ENCODE assay signal across 8 mouse cellular contexts in the genomic region with DNA sequence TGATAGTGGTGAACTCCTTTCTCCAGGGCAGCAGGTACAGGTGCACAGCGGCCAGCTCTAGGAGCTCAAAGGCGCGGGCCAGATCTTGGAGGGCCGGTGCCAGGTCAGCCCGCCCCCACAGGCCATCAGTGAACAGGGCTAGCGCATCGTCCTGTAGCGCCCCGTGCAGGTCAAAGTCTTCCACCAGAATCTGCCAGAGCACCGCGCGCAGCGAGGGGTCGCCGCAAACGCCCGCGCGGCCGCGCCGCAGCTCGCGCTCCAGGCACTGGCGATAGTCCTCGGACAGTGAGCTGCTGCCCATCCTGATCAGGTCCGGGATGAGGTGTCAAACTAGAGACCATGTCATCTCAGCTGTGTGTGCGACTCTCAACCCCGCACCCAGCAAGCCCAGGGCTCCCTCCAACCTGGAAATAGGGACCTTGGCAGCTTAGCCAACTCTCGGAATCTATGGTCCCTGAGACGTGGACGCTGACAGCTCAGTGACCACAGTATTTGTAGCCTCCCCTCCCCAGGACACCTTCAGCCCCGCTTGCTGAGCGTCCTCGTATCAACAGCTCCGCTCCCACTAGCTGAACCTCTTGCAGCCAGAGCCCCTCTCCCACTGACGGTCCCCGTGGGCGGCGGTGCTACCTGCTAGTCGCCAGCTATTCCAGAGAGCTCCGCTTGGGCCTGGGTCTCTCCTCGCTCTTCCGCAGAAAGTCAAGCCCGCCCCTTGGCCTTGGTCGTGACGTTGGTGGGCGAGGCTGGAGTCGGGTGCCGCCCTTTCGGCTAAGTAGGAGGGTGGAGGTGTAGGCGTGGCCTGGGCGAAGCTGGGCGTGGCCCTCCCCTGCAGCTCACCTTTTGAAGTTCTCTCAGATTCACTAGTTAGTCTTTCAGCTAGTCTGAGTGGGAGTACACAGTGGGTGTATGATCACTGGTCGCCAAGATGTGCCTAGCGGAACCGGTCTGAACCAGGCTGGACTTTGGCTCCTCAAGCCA. TPM values are rescaled to one million over a fixed set of nuclear protein-coding genes. Genes with fewer than 3 reads are reported as not detected.
A peak's percentile ranks its signal among the peaks of the same experiment; 100 is the strongest.
DNase-seq lines count a peak whose midpoint lies in the region; ATAC-seq and TF ChIP-seq lines count a peak whose summit lies in the region.

Spata2l (minus strand) TSS at position 714 of the 978 bp plus-strand sequence.

- peaks cover 0 to 9% of the 10 kb centered on the region in 2 experiments; a peak in 1 of 4 replicates for H3K4me1 ChIP-seq in MEL (ENCODE audit: control insufficient read depth in 1 of 2, insufficient read depth in 2 of 2, low read length in 2 of 2)
- H3K4me1 ChIP-seq in forebrain, embryonic 16.5 days (replicated peaks; ENCODE audit: control insufficient read depth, insufficient read depth, low read length), result peaks cover 17% of the 10 kb centered on the region
- peaks cover 7% of the 10 kb centered on the region; the same call in 1 of the 2 replicates for H3K4me1 ChIP-seq in lung, adult 2 months (ENCODE audit: control insufficient read depth, insufficient read depth, low read length)
- peaks cover 30% of the 10 kb centered on the region for H3K4me1 ChIP-seq in neural tube, embryonic 15.5 days

- peak; percentile 76 for ATAC-seq in forebrain, embryonic 16.5 days
- ATAC-seq in neural tube, embryonic 15.5 days (ENCODE audit: low FRiP score), result peak; percentile 88

- H3K4me2 ChIP-seq in forebrain, embryonic 16.5 days (ENCODE audit: low read length), result peak within 1 kb of the TSS; percentile 73
- peak within 1 kb of the TSS; percentile 83 for H3K4me2 ChIP-seq in neural tube, embryonic 15.5 days

- DNase-seq in MEL (ENCODE audit: low read depth, low spot score), result peak; percentile 92
- peak; percentile 86 to 91 for DNase-seq in cerebellum, adult 18-20 months
- DNase-seq in heart, postnatal 25 days (ENCODE audit: low spot score), result peak; percentile 66
- DNase-seq in layer of hippocampus, adult 18-20 months (ENCODE audit: low spot score in 2 of 2), result peak; percentile 82 to 87
- DNase-seq in lung, adult 2 months, result peak; percentile 89
- peak; percentile 84 for DNase-seq in testis, postnatal 14 days (ENCODE audit: low spot score)

- no peak for TF ChIP-seq EP300 in MEL (IDR thresholded peaks at IDR 0.05; ENCODE audit: low read depth in 1 of 2, low read length in 2 of 2)

- TF ChIP-seq RAD21 in MEL (IDR thresholded peaks at IDR 0.05; ENCODE audit: low read depth, low read length), result no peak

- intact Hi-C loops in heart, postnatal 25 days (cut with DNase I), result no loop called here

- H3K36me3 ChIP-seq in MEL (ENCODE audit: control insufficient read depth in 1 of 2, insufficient read depth in 2 of 2, low read length in 2 of 2), result no peaks in the 10 kb centered on the region; a peak in 1 of 4 replicates
- no peaks in the 10 kb centered on the region for H3K36me3 ChIP-seq in forebrain, embryonic 16.5 days (ENCODE audit: control insufficient read depth, insufficient read depth)
- no peaks in the 10 kb centered on the region for H3K36me3 ChIP-seq in neural tube, embryonic 15.5 days

- no peak; a peak in 1 of 4 replicates for TF ChIP-seq POLR2A in MEL (IDR thresholded peaks at IDR 0.05; ENCODE audit: control insufficient read depth in 1 of 2, insufficient read depth in 1 of 2, low read depth in 1 of 2, low read length in 2 of 2, poor library complexity in 1 of 2)
- TF ChIP-seq POLR2A in lung, adult 2 months (IDR thresholded peaks at IDR 0.05; ENCODE audit: borderline replicate concordance, extremely low read depth, low read depth, low read length), result peak; percentile 57; the same call in 1 of the 2 replicates

- H3K79me2 ChIP-seq in MEL (ENCODE audit: control insufficient read depth, insufficient read depth, low read length, poor library complexity), result no peaks in the 10 kb centered on the region; the same call in 1 of the 2 replicates

- H3K9ac ChIP-seq in MEL (ENCODE audit: control insufficient read depth, low read depth, low read length, poor library complexity, severe bottlenecking), result peak within 1 kb of the TSS; percentile 71
- peak within 1 kb of the TSS; percentile 61 for H3K9ac ChIP-seq in forebrain, embryonic 16.5 days (replicated peaks; ENCODE audit: low read depth, low read length)
- peak within 1 kb of the TSS; percentile 58 for H3K9ac ChIP-seq in neural tube, embryonic 15.5 days (replicated peaks)

- no peak within 1 kb of the TSS for H3K27ac ChIP-seq in MEL (ENCODE audit: control insufficient read depth, low read depth, low read length)
- no peak within 1 kb of the TSS for H3K27ac ChIP-seq in forebrain, embryonic 16.5 days (ENCODE audit: low read length)
- H3K27ac ChIP-seq in neural tube, embryonic 15.5 days (replicated peaks), result 0 out of 2 replicates have a peak within 1 kb of the TSS, but pooled peaks have one; percentile 7

- peak within 1 kb of the TSS; percentile 78 to 90 for H3K4me3 ChIP-seq in MEL (ENCODE audit: control insufficient read depth in 1 of 2, insufficient read depth in 1 of 2, low read depth in 2 of 2, low read length in 2 of 2)
- peak within 1 kb of the TSS; percentile 44 for H3K4me3 ChIP-seq in forebrain, embryonic 16.5 days (replicated peaks; ENCODE audit: low read length)
- peak within 1 kb of the TSS; percentile 88 for H3K4me3 ChIP-seq in lung, adult 2 months (replicated peaks; ENCODE audit: extremely low read depth, low read depth, low read length)
- peak within 1 kb of the TSS; percentile 48 for H3K4me3 ChIP-seq in neural tube, embryonic 15.5 days (replicated peaks)

- no peaks in the 10 kb centered on the region for H3K9me3 ChIP-seq in MEL (replicated peaks; ENCODE audit: insufficient read depth, low read length)
- H3K9me3 ChIP-seq in forebrain, embryonic 16.5 days (ENCODE audit: control insufficient read depth, low read length), result no peaks in the 10 kb centered on the region
- H3K9me3 ChIP-seq in neural tube, embryonic 15.5 days (replicated peaks), result no peaks in the 10 kb centered on the region

- 1% methylated on average over 57 of the region's 57 CpGs for WGBS in forebrain, embryonic 16.5 days
- WGBS in lung, adult 2 months, result under 1% methylated on average over 57 of the region's 57 CpGs
- 2% methylated on average over 57 of the region's 57 CpGs for WGBS in neural tube, embryonic 15.5 days

- TF ChIP-seq CTCF in MEL (IDR thresholded peaks at IDR 0.05 in 2 of 3, conservative IDR thresholded peaks at IDR 0.05 in 1 of 3; ENCODE audit: control insufficient read depth in 1 of 3, insufficient read depth in 1 of 3, low read depth in 2 of 3, low read length in 3 of 3, poor library complexity in 1 of 3, severe bottlenecking in 1 of 3), result peak; percentile 9 to 45 (median 39); a peak in 4 of 6 replicates
- no peak for TF ChIP-seq CTCF in lung, adult 2 months (IDR thresholded peaks at IDR 0.05; ENCODE audit: insufficient read depth, low read length)

- no peaks in the 10 kb centered on the region; a peak in 1 of 4 replicates for H3K27me3 ChIP-seq in MEL (ENCODE audit: control insufficient read depth in 1 of 2, insufficient read depth in 2 of 2, low read length in 2 of 2)
- peaks cover 20% of the 10 kb centered on the region; the same call in 1 of the 2 replicates for H3K27me3 ChIP-seq in forebrain, embryonic 16.5 days (replicated peaks; ENCODE audit: control insufficient read depth, insufficient read depth, low read length)
- peaks cover 23% of the 10 kb centered on the region; the same call in 1 of the 2 replicates for H3K27me3 ChIP-seq in neural tube, embryonic 15.5 days (replicated peaks)

TF ChIP-seq in MEL, 35 proteins besides CTCF, POLR2A, EP300 and RAD21:
- TF ChIP-seq POLR2AphosphoS2 (IDR thresholded peaks at IDR 0.05; ENCODE audit: low read length) (peak; percentile 30; the same call in 1 of the 2 replicates), NELFE (IDR thresholded peaks at IDR 0.05; ENCODE audit: low read depth, low read length) (no peak), GATA1 (IDR thresholded peaks at IDR 0.05; ENCODE audit: low read depth, low read length) (no peak), ZMIZ1 (IDR thresholded peaks at IDR 0.05; ENCODE audit: low read depth, low read length) (peak; percentile 45; the same call in 1 of the 2 replicates), MXI1 (IDR thresholded peaks at IDR 0.05; ENCODE audit: low read depth, low read length) (peak; percentile 19; the same call in 1 of the 2 replicates), BHLHE40 (IDR thresholded peaks at IDR 0.05; ENCODE audit: borderline replicate concordance, low read depth, low read length) (no peak), TBP (IDR thresholded peaks at IDR 0.05; ENCODE audit: low read depth, low read length) (0 out of 2 replicates have a peak, but pooled peaks have one; percentile 32), SIN3A (IDR thresholded peaks at IDR 0.05; ENCODE audit: low read length) (peak; percentile 50; the same call in 1 of the 2 replicates), CHD2 (IDR thresholded peaks at IDR 0.05; ENCODE audit: low read length) (no peak), ELF1 (IDR thresholded peaks at IDR 0.05; ENCODE audit: low read depth, low read length) (peak; percentile 49; the same call in 1 of the 2 replicates), HCFC1 (IDR thresholded peaks at IDR 0.05; ENCODE audit: low read depth, low read length) (peak; percentile 55; the same call in 1 of the 2 replicates)

RNA-seq across cellular contexts. Expression of gene Spata2l, which starts in this region (rescaled TPM):
- 1.2 and 1.9 TPM in 2 replicates for total RNA-seq in MEL (2012; rRNA removed)
- 1 to 10 TPM in 1 of 2 experiments, not detected in 1; 3.1 TPM for polyA plus RNA-seq in MEL (2012; ENCODE audit: insufficient read depth in 1 of 2, insufficient read length in 2 of 2, low read depth in 1 of 2, low replicate concordance in 2 of 2, missing spikeins in 1 of 2)
- 5.8 and 7.8 TPM in 2 replicates for polyA plus RNA-seq in forebrain, embryonic 16.5 days (2015; fragmentation: Nextera tagmentation; extraction: Ambion mirVana)
- total RNA-seq in heart, postnatal 25 days (2021), result 1 to 10 TPM; 5.9 to 6.8 TPM
- 10 to 100 TPM; 75.1 to 75.8 TPM for total RNA-seq in layer of hippocampus, adult 18-20 months (2021)
- polyA plus RNA-seq in lung, adult 2 months (2012; rRNA removed), result 8.3 and 9.6 TPM in 2 replicates
- polyA plus RNA-seq in neural tube, embryonic 15.5 days (2015; fragmentation: Nextera tagmentation; extraction: Ambion mirVana), result 11.3 and 12.8 TPM in 2 replicates

Comparison
In these comparisons a context has a peak if more than half of its experiments do, and no peak if none do; other contexts are left out.
1. RNA of gene Spata2l (total RNA-seq): 75.1 to 75.8 TPM in layer of hippocampus, adult 18-20 months; 5.9 to 6.8 TPM in heart, postnatal 25 days and 1.2 to 1.9 TPM in MEL; every median in the first group is over 4 times any median in the second.
2. Peak in every context shown above with its lines, with median percentiles within 50 percentile points of each other: DNase-seq, H3K4me3 ChIP-seq and H3K9ac ChIP-seq.